Mouse (Mus musculus): Measurements from ENCODE around the gene Ppm1j. TPM values are rescaled to one million over a fixed set of nuclear protein-coding genes. Genes with fewer than 3 reads are reported as not detected.

Ppm1j gene
- polyA plus RNA-seq, 1 experiment from 2014 or later, result 19.9 TPM

GRCm38 (mm10) chr3:104767716-104768115 is 13.1 kb upstream of the Ppm1j start:
- no peak for DNase-seq (ENCODE audit: low spot score)
- peaks cover 15% of the 10 kb centered on the region; the same call in 1 of the 2 replicates for H3K4me1 ChIP-seq
- H3K4me3 ChIP-seq, result no peak overlapping the region
- H3K9me3 ChIP-seq, result no peaks in the 10 kb centered on the region
- 71% methylated on average over 4 of the region's 4 CpGs for WGBS
- H3K27me3 ChIP-seq (ENCODE audit: insufficient read depth, poor library complexity, severe bottlenecking), result 0 out of 2 replicates have a peak, but pooled peaks cover 4% of the 10 kb centered on the region
- H3K27ac ChIP-seq, result no peak overlapping the region
- H3K36me3 ChIP-seq, result no peaks in the 10 kb centered on the region

- WGBS, result 46% methylated on average over 3 of the region's 3 CpGs
- Histone ChIP-seq H3K27ac (no peak overlapping the region), H3K27me3 (ENCODE audit: insufficient read depth, poor library complexity, severe bottlenecking) (peaks cover 13% of the 10 kb centered on the region; the same call in 1 of the 2 replicates), H3K4me3 (no peak overlapping the region), H3K4me1 (peaks cover 23% of the 10 kb centered on the region), H3K36me3 (no peaks in the 10 kb centered on the region), H3K9me3 (no peaks in the 10 kb centered on the region)
- DNase-seq (ENCODE audit: low spot score), result no peak
These were observed 11.7 kb upstream of the Ppm1j start for GRCm38 (mm10) chr3:104769135-104769534.

GRCm38 (mm10) chr3:104770035-104770434 is 10.8 kb upstream of the Ppm1j start:
- DNase-seq (ENCODE audit: low spot score), result no peak
- no peaks in the 10 kb centered on the region for H3K9me3 ChIP-seq
- no peak overlapping the region for H3K27ac ChIP-seq
- peaks cover 15% of the 10 kb centered on the region; the same call in 1 of the 2 replicates for H3K27me3 ChIP-seq (ENCODE audit: insufficient read depth, poor library complexity, severe bottlenecking)
- no peak overlapping the region for H3K4me3 ChIP-seq
- H3K4me1 ChIP-seq, result peaks cover 23% of the 10 kb centered on the region
- H3K36me3 ChIP-seq, result no peaks in the 10 kb centered on the region
- 53% methylated on average over 10 of the region's 10 CpGs for WGBS

GRCm38 (mm10) chr3:104770918-104771317 is 9.9 kb upstream of the Ppm1j start:
- WGBS, result 67% methylated on average over 3 of the region's 3 CpGs
- Histone ChIP-seq H3K27me3 (ENCODE audit: insufficient read depth, poor library complexity, severe bottlenecking) (peaks cover 21% of the 10 kb centered on the region), H3K4me1 (peaks cover 23% of the 10 kb centered on the region), H3K4me3 (no peak overlapping the region), H3K27ac (no peak overlapping the region), H3K9me3 (no peaks in the 10 kb centered on the region), H3K36me3 (no peaks in the 10 kb centered on the region)
- DNase-seq (ENCODE audit: low spot score), result no peak

GRCm38 (mm10) chr3:104771460-104771859 is 9.4 kb upstream of the Ppm1j start:
- peaks cover 27% of the 10 kb centered on the region for H3K27me3 ChIP-seq (ENCODE audit: insufficient read depth, poor library complexity, severe bottlenecking)
- 53% methylated on average over 6 of the region's 6 CpGs for WGBS
- DNase-seq (ENCODE audit: low spot score), result no peak
- no peak overlapping the region for H3K4me3 ChIP-seq
- H3K9me3 ChIP-seq, result no peaks in the 10 kb centered on the region
- H3K4me1 ChIP-seq, result peaks cover 23% of the 10 kb centered on the region
- no peaks in the 10 kb centered on the region for H3K36me3 ChIP-seq
- H3K27ac ChIP-seq, result no peak overlapping the region

GRCm38 (mm10) chr3:104773301-104773700 is 7.6 kb upstream of the Ppm1j start:
- Histone ChIP-seq H3K36me3 (no peaks in the 10 kb centered on the region), H3K27ac (no peak overlapping the region), H3K9me3 (no peaks in the 10 kb centered on the region), H3K4me1 (peaks cover 29% of the 10 kb centered on the region), H3K27me3 (ENCODE audit: insufficient read depth, poor library complexity, severe bottlenecking) (peaks cover 44% of the 10 kb centered on the region), H3K4me3 (no peak overlapping the region)
- no peak for DNase-seq (ENCODE audit: low spot score)
- WGBS, result 76% methylated on average over 7 of the region's 7 CpGs

GRCm38 (mm10) chr3:104777342-104777741 is 3.5 kb upstream of the Ppm1j start:
- peaks cover 42% of the 10 kb centered on the region for H3K4me1 ChIP-seq
- WGBS, result 2% methylated on average over 20 of the region's 20 CpGs
- no peaks in the 10 kb centered on the region for H3K9me3 ChIP-seq
- DNase-seq (ENCODE audit: low spot score), result no peak
- H3K27me3 ChIP-seq (ENCODE audit: insufficient read depth, poor library complexity, severe bottlenecking), result peaks cover 70% of the 10 kb centered on the region
- no peaks in the 10 kb centered on the region for H3K36me3 ChIP-seq
- peak overlapping the region; percentile 61 for H3K4me3 ChIP-seq
- peak overlapping the region; percentile 52; the same call in 1 of the 2 replicates for H3K27ac ChIP-seq

GRCm38 (mm10) chr3:104779949-104780348 is 907 bp upstream of the Ppm1j start:
- Histone ChIP-seq H3K4me3 (no peak overlapping the region), H3K27ac (no peak overlapping the region), H3K27me3 (ENCODE audit: insufficient read depth, poor library complexity, severe bottlenecking) (peaks cover 79% of the 10 kb centered on the region), H3K4me1 (peaks cover 44% of the 10 kb centered on the region), H3K36me3 (0 out of 2 replicates have a peak, but pooled peaks cover under 1% of the 10 kb centered on the region), H3K9me3 (no peaks in the 10 kb centered on the region)
- DNase-seq (ENCODE audit: low spot score), result no peak
- WGBS, result 2% methylated on average over 7 of the region's 7 CpGs

- peak within 1 kb of the TSS; percentile 79 for H3K4me3 ChIP-seq
- no peaks in the 10 kb centered on the region for H3K9me3 ChIP-seq
- peak within 1 kb of the TSS; percentile 90 for H3K27ac ChIP-seq
- H3K27me3 ChIP-seq (ENCODE audit: insufficient read depth, poor library complexity, severe bottlenecking), result peaks cover 66% of the 10 kb centered on the region
- peaks cover 44% of the 10 kb centered on the region for H3K4me1 ChIP-seq
- H3K36me3 ChIP-seq, result 0 out of 2 replicates have a peak, but pooled peaks cover 11% of the 10 kb centered on the region
- WGBS, result 1% methylated on average over 26 of the region's 26 CpGs
- no peak for DNase-seq (ENCODE audit: low spot score)
These were observed 631 bp downstream of the Ppm1j start, which contains the start of gene Fam19a3 for GRCm38 (mm10) chr3:104781471-104781903. Gene Fam19a3, minus strand, starts transcription at chr3:104781840.

GRCm38 (mm10) chr3:104782061-104782681 is 1.3 kb downstream of the Ppm1j start:
- Histone ChIP-seq H3K27ac (peak overlapping the region; percentile 90), H3K9me3 (no peaks in the 10 kb centered on the region), H3K4me1 (peaks cover 40% of the 10 kb centered on the region), H3K27me3 (ENCODE audit: insufficient read depth, poor library complexity, severe bottlenecking) (peaks cover 59% of the 10 kb centered on the region), H3K4me3 (peak overlapping the region; percentile 79), H3K36me3 (0 out of 2 replicates have a peak, but pooled peaks cover 11% of the 10 kb centered on the region)
- no peak for DNase-seq (ENCODE audit: low spot score)
- 17% methylated on average over 12 of the region's 12 CpGs for WGBS

- Histone ChIP-seq H3K9me3 (no peaks in the 10 kb centered on the region), H3K4me1 (peaks cover 47% of the 10 kb centered on the region), H3K36me3 (0 out of 2 replicates have a peak, but pooled peaks cover 11% of the 10 kb centered on the region), H3K4me3 (no peak overlapping the region), H3K27me3 (ENCODE audit: insufficient read depth, poor library complexity, severe bottlenecking) (peaks cover 41% of the 10 kb centered on the region), H3K27ac (no peak overlapping the region)
- no peak for DNase-seq (ENCODE audit: low spot score)
- 26% methylated on average over 14 of the region's 14 CpGs for WGBS
These were observed 3.2 kb downstream of the Ppm1j start for GRCm38 (mm10) chr3:104783971-104784500.

GRCm38 (mm10) chr3:104785284-104785683 is 4.4 kb downstream of the Ppm1j start:
- no peak overlapping the region for H3K4me3 ChIP-seq
- H3K27ac ChIP-seq, result no peak overlapping the region
- no peaks in the 10 kb centered on the region for H3K9me3 ChIP-seq
- H3K4me1 ChIP-seq, result peaks cover 50% of the 10 kb centered on the region
- H3K27me3 ChIP-seq (ENCODE audit: insufficient read depth, poor library complexity, severe bottlenecking), result peaks cover 33% of the 10 kb centered on the region
- 84% methylated on average over 6 of the region's 6 CpGs for WGBS
- 0 out of 2 replicates have a peak, but pooled peaks cover 11% of the 10 kb centered on the region for H3K36me3 ChIP-seq
- DNase-seq (ENCODE audit: low spot score), result no peak

- H3K36me3 ChIP-seq, result peaks cover 33% of the 10 kb centered on the region
- H3K27ac ChIP-seq, result peak within 1 kb of the TSS; percentile 90
- H3K4me1 ChIP-seq, result peaks cover 55% of the 10 kb centered on the region
- 18% methylated on average over 3 of the region's 3 CpGs for WGBS
- H3K27me3 ChIP-seq (ENCODE audit: insufficient read depth, poor library complexity, severe bottlenecking), result peaks cover 12% of the 10 kb centered on the region
- no peak for DNase-seq (ENCODE audit: low spot score)
- peak within 1 kb of the TSS; percentile 79 for H3K4me3 ChIP-seq
- no peaks in the 10 kb centered on the region for H3K9me3 ChIP-seq
These were observed 7.2 kb downstream of the Ppm1j start, which contains the start of gene Rhoc for GRCm38 (mm10) chr3:104788075-104788474. Gene Rhoc, plus strand, starts transcription at chr3:104788375.

All from heart, embryonic 10.5 days (tissue).